Mouse (Mus musculus) left cerebral cortex, postnatal 10 days (tissue): ENCODE measurements at regions not wholly inside any gene's neighbourhood (a gene's known extent, or its start where the extent isn't known, plus 50 kb on each side); places are given as distances from the start of the nearest gene placed in this dataset.

Experiments
- DNase-seq, 2 experiments: peaks; one replicate each; pipeline ENCODE4 v3.0.0; 2021 to 2022; ENCODE audit warnings: low spot score in 2 of 2, mixed read lengths in 1 of 2; ENCODE audit errors: extremely low spot score in 1 of 2
- intact Hi-C: fragments of 180-260 bp; cut with DNase I; formaldehyde crosslinking; loops from one replicate; pipeline ENCODE4 v1.15.1; 2025

DNA sequence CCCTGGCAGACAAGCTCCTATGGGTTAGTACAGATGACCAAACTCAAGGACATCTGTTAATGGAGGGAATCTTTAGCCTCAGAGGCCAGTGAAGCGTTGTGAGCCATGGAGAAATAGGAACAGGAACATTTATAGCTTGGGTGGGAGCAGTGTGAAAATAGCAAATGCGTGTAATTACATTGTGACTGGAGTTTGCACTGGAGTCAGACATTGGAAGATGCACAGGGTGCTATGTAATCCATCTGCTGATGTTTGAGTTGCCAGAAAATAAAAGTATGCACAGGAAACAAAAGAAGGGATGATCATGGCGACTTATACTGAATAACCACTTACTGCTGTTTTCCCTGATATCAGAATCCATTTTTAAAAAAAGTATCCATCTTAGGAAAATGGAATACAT lies 2940.3 kb upstream of the Lrrc6 start:
- intact Hi-C loops, result no loop called here
- no peak for DNase-seq

DNA sequence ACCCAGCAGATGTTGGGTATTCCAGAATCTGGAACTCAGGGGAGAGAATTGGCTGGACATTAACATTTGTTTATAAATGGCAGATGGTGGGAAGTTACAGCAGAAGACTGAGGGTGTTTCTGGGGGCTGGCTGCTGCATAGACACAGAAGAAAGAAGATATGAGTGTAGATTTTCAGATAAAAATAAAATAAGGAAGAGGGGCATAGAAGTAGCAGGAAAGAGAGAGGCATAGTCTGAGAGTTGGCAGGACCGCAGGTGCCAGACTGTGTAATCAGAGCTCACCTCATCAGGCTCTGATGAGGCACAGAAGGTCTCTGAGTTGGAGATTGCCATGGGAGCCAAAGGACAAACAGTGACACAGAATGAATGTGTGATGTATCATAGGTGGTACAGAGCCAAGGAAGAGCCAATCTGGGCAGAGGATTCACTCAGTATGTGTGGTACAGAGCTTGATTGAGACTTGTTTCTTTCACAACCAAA lies 2912.9 kb upstream of the Lrrc6 start:
- DNase-seq, result no peak
- intact Hi-C loops, result no loop called here

- DNase-seq, result peak in 1 of 2 experiments; percentile 31
- intact Hi-C loops, result no loop called here
These were observed 2888.9 kb upstream of the Lrrc6 start for GRCm38 (mm10) chr15:69389575-69389974.

- intact Hi-C loops, result no loop called here
These were observed 2886.8 kb upstream of the Lrrc6 start for GRCm38 (mm10) chr15:69387466-69387865.

DNA sequence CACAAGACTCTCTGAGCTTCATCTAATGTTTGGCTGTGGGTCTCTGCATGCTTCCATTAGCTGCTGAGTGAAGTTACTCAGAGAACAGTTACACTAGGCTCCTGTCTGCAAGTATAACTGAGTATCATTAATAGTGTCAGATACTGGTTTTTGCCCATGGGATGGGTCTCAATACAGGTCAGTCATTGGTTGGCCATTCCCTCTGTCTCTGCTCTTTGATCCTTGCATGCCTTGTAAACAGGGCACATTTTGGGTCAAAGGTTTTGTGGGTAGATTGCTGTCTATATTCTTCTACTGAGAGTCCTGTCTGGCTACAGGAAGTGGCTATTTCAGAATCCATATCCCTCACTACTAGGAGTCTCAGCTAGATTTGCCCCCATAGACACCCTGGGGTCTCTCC lies 2864.7 kb upstream of the Lrrc6 start:
- DNase-seq, result no peak
- intact Hi-C loops, result no loop called here

More at GRCm38 (mm10) chr15:69387466-69387865, 2886.8 kb upstream of the Lrrc6 start:
- peak in 1 of 2 experiments; percentile 17 for DNase-seq

- intact Hi-C loops, result no loop called here
- no peak for DNase-seq
These were observed 2849.5 kb upstream of the Lrrc6 start for GRCm38 (mm10) chr15:69350053-69350739.

DNA sequence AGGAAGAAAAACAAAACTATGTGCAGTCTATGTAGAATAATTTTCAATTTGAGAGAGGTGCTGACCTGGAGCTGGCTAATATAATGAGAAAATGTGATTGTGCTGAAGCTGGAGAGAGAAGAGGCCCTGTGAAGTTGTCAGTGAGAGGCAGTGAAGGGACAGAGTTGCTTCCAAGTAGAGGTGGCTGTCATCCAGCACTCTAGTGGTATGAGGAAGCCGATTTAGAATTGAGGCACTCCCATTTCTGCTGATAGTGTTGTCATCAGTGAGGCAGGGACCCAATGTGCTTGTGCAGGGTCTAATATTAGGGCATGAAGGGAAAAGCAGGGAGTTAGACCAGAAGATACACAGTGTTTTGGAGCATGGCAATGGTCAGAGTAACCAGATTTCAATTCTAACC lies 2845.4 kb upstream of the Lrrc6 start:
- intact Hi-C loops, result no loop called here
- DNase-seq, result no peak

- intact Hi-C loops, result no loop called here
- no peak for DNase-seq
These were observed 2842.0 kb upstream of the Lrrc6 start for GRCm38 (mm10) chr15:69342759-69343158.

GRCm38 (mm10) chr15:69336491-69336890 lies 2835.8 kb upstream of the Lrrc6 start:
- no peak for DNase-seq
- intact Hi-C loops, result no loop called here

DNA sequence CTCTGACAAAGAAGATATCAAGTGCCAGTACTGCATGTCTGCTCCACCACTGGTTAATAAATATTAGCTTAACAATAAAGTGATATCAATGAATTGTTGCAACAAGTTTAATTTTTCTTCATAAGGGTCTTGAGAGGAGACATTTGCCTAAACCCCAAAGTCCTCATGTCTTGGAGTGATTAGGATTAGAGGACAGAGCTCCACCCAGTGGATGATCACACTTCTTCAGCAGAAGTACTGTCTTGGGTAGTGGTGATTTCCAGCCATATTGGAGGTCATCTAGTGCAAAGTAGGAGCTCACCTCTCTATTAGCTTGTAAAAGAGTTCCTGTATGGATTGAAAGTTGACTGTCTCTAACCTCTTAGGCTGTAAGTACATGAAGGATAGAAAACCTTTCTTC lies 2825.8 kb upstream of the Lrrc6 start:
- no peak for DNase-seq
- intact Hi-C loops, result no loop called here

- DNase-seq, result no peak
- intact Hi-C loops, result no loop called here
These were observed 2802.4 kb upstream of the Lrrc6 start for GRCm38 (mm10) chr15:69303100-69303499.

DNA sequence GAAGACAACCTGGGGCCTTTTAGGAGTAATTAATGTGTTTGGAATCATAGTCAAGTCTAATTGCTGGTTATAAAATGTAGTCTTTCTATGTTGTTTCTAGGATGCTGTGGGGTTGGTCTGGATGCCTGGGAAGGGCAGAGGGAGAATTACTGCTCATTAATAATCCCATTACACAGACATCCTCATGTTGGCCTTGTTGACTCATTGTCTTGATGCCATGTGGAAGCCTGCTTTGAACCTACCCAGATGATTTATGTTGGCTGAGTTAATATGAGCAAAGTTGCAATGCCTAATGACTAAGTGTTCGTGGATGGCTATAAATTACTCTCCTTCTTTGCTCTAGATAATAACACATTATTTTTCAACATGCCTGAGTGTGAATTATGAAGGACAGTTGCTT lies 2790.6 kb upstream of the Lrrc6 start:
- intact Hi-C loops, result no loop called here
- DNase-seq, result no peak

DNA sequence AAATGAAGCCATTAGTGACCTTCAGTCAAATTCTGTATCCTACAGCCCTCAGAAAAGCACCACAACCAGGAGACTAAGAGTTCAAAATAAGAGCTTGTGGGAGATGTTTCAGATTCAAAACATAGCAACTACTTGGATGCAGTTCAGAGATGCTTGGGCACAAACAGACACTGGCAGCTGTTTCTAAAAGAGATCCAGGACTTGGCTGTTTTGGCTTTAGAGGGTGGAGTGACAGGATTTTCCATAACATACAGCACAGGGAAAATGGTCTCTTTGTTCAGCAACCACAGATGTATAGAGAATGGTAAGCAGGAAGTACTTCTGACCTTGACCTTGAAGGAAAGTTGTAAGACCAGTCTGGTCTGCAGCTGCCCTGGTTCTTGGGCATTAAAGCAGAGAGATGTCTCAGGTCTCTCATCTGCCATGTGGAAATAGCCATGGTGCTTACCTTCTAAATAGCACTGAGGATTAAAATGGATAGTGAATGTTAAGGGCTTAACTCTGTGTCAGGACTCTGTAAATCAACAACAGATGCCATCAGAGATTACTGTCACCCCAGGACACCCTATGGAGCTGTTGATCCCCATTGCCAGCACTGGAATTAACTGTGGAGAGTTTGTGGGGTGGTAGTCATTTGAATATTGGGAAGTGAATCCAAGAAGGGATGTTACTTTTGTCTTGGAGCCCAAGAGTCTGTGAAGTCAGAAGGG lies 2775.0 kb upstream of the Lrrc6 start:
- intact Hi-C loops, result no loop called here
- DNase-seq, result peak in 1 of 2 experiments; percentile 13

- intact Hi-C loops, result no loop called here
- no peak for DNase-seq
These were observed 2773.6 kb upstream of the Lrrc6 start for GRCm38 (mm10) chr15:69274225-69274766.

- intact Hi-C loops, result no loop called here
- DNase-seq, result no peak
These were observed 2772.8 kb upstream of the Lrrc6 start for GRCm38 (mm10) chr15:69273518-69273917.

GRCm38 (mm10) chr15:69261940-69262339 lies 2761.2 kb upstream of the Lrrc6 start:
- intact Hi-C loops, result no loop called here
- DNase-seq, result peak in 1 of 2 experiments; percentile 43

DNA sequence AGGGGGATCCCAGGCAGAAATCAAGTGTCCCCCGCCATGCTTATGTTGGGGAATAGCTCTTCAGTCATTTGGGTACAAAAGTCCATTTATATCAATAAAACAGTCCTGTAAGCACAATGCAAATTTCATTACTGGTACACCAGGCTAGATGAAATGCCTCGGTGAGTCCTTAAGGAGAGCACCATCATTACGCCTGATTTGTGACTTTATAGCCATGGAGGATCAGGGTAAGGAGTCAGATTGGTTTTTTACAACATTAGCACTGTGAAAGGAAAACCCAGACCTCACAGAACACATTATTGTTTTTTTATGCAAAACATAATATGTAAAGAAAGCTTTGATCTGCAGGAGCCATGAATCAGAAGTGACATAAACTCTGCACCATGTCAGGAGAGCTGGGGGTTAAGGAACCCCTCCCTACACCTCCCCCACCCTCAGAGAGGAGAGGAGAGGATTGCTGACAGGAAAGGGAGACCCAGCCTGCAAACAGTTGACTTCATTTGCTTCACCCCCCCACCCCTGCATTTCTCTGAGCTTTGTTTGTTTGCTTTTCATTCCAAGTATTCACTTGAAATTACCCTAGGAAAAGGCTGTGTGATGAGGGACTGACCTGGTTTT lies 2756.6 kb upstream of the Lrrc6 start:
- DNase-seq, result no peak
- intact Hi-C loops, result loop anchor here (10.0 kb wide), 1 partner anchor 152 kb away; no protein-coding TSS in a partner anchor

- intact Hi-C loops, result loop anchor here (10.0 kb wide), 1 partner anchor 149 kb away; no protein-coding TSS in a partner anchor
- DNase-seq, result no peak
These were observed 2753.0 kb upstream of the Lrrc6 start for GRCm38 (mm10) chr15:69253698-69254097.

DNA sequence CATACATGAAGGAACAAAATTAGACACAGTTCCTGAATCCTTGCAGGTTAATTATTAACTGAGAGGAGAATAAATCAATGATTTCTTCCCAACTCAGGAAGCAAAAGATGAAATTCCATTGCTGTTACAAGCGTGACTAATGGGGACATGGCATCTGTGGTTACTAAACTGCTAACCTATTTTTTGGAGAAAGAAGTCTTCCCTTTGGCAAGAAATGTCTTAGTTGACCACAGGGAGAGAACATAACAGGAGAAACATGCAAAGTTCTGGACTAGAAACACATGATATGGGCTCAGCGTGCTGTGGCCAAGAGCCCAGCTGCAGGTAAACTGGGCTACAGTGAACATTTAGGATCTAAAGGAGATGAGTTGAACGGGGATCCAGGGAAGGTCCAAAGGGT lies 2751.4 kb upstream of the Lrrc6 start:
- intact Hi-C loops, result loop anchor here (10.0 kb wide), 1 partner anchor 147 kb away; no protein-coding TSS in a partner anchor
- DNase-seq, result no peak
